Mouse (Mus musculus) hindbrain, embryonic 11.5 days (tissue): ENCODE data around the gene Alcam. TPM values are rescaled to one million over a fixed set of nuclear protein-coding genes. Genes with fewer than 3 reads are reported as not detected.

Experiments used
- ATAC-seq: fragments of 200-750 bp; cut with Nextera tagmentation; 2 replicates; pipeline ENCODE4 v1.8.0; 2017; ENCODE audit warnings: mild to moderate bottlenecking, moderate TSS enrichment, moderate library complexity; ENCODE audit not compliant: low FRiP score
- DNase-seq: peaks from one replicate; pipeline ENCODE4 v3.0.0-alpha.2; 2015; ENCODE audit warnings: low spot score
- H3K27ac ChIP-seq: fragments of 300-500 bp; sonication (generic); 2 replicates; pipeline ENCODE4 v1.5.1; 2014; ENCODE audit warnings: mild to moderate bottlenecking, low read depth, low read length
- H3K27me3 ChIP-seq: fragments of 300-500 bp; sonication (generic); 2 replicates; pipeline ENCODE4 v1.6.1; 2014; ENCODE audit warnings: mild to moderate bottlenecking, low read length, moderate library complexity, mixed read lengths; ENCODE audit not compliant: control insufficient read depth, insufficient read depth
- H3K36me3 ChIP-seq: fragments of 300-500 bp; sonication (generic); 2 replicates; pipeline ENCODE4 v1.6.1; 2014; ENCODE audit warnings: mild to moderate bottlenecking, low read length, moderate library complexity, mixed read lengths; ENCODE audit not compliant: control insufficient read depth, insufficient read depth
- H3K4me1 ChIP-seq: fragments of 300-500 bp; sonication (generic); replicated peaks from 2 replicates; pipeline ENCODE4 v1.6.1; 2014; ENCODE audit warnings: low read length, mixed read lengths; ENCODE audit not compliant: control insufficient read depth, insufficient read depth
- H3K4me2 ChIP-seq: fragments of 300-500 bp; sonication (generic); replicated peaks from 2 replicates; pipeline ENCODE4 v1.6.1; 2014; ENCODE audit warnings: mild to moderate bottlenecking, low read depth, low read length
- H3K4me3 ChIP-seq: fragments of 300-500 bp; sonication (generic); 2 replicates; pipeline ENCODE4 v1.5.1; 2014; ENCODE audit warnings: low read depth, low read length
- H3K9ac ChIP-seq: fragments of 300-500 bp; sonication (generic); 2 replicates; pipeline ENCODE4 v1.6.1; 2014; ENCODE audit warnings: low read depth, low read length
- H3K9me3 ChIP-seq: fragments of 300-500 bp; sonication (generic); 2 replicates; pipeline ENCODE4 v1.6.1; 2016; ENCODE audit warnings: low read length; ENCODE audit not compliant: control insufficient read depth
- WGBS: fragments of 180-500 bp; shearing (Covaris S2); extraction: QIAGEN DNeasy Blood & Tissue Kit; methylation state at CpG from one replicate; pipeline ENCODE4 v1.1.7; 2014; 5-methylcytosine and 5-hydroxymethylcytosine counted together
- polyA plus RNA-seq: library from polyadenylated mRNA; unstranded; fragments of >200 nt; fragmentation: Nextera tagmentation; extraction: Ambion mirVana; gene quantifications from 2 replicates; pipeline ENCODE4 v1.2.1, GENCODE M21; 2014

The Alcam gene
- polyA plus RNA-seq, 1 experiment from 2014 or later = 84.9 TPM

GRCm38 (mm10) chr16:52406072-52406471 lies 47.8 kb downstream of the Alcam start:
- H3K9ac ChIP-seq = no peak overlapping the region
- no peak overlapping the region for H3K4me3 ChIP-seq
- H3K9me3 ChIP-seq = no peaks in the 10 kb centered on the region
- no peak for ATAC-seq
- H3K36me3 ChIP-seq = no peaks in the 10 kb centered on the region
- H3K4me1 ChIP-seq = no peaks in the 10 kb centered on the region
- no peak overlapping the region for H3K27ac ChIP-seq
- WGBS = 96% methylated on average over 3 of the region's 3 CpGs
- no peak for DNase-seq
- H3K4me2 ChIP-seq = no peak overlapping the region
- H3K27me3 ChIP-seq = no peaks in the 10 kb centered on the region

DNA sequence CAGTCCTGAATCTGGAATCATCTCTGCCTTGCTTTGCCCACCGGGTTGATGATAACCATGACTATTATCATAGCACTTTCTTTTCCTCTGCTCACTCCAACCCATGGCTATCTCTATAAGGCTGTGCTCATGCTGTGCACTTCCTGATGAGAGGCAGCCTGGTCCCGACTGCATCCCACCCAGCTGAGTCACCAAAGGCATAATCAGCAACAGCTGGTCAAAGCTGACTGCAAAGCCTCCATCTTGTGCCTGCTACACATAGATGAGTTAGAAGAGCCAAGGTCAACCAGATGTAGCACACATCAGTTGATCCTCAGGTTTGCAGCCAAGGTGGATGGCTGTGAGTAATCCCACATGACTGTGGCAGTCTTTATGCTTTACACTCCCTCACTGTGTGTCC lies 48.6 kb downstream of the Alcam start:
- ATAC-seq (no peak), DNase-seq (no peak)
- Histone ChIP-seq H3K4me3 (no peak overlapping the region), H3K9me3 (no peaks in the 10 kb centered on the region), H3K4me1 (no peaks in the 10 kb centered on the region), H3K36me3 (no peaks in the 10 kb centered on the region), H3K4me2 (no peak overlapping the region), H3K27me3 (no peaks in the 10 kb centered on the region), H3K9ac (no peak overlapping the region), H3K27ac (no peak overlapping the region)
- WGBS = 68% methylated on average over 2 of the region's 2 CpGs

GRCm38 (mm10) chr16:52399112-52399511 lies 54.8 kb downstream of the Alcam start:
- DNase-seq (no peak), ATAC-seq (no peak)
- 84% methylated on average over 3 of the region's 3 CpGs for WGBS
- Histone ChIP-seq H3K4me1 (no peaks in the 10 kb centered on the region), H3K4me3 (no peak overlapping the region), H3K9me3 (no peaks in the 10 kb centered on the region), H3K4me2 (no peak overlapping the region), H3K27ac (no peak overlapping the region), H3K9ac (no peak overlapping the region), H3K36me3 (no peaks in the 10 kb centered on the region), H3K27me3 (no peaks in the 10 kb centered on the region)

- Histone ChIP-seq H3K4me3 (no peak overlapping the region), H3K4me1 (no peaks in the 10 kb centered on the region), H3K9ac (no peak overlapping the region), H3K4me2 (no peak overlapping the region), H3K27ac (no peak overlapping the region), H3K9me3 (no peaks in the 10 kb centered on the region), H3K27me3 (no peaks in the 10 kb centered on the region), H3K36me3 (no peaks in the 10 kb centered on the region)
- no peak for DNase-seq
- ATAC-seq = no peak
- WGBS = 64% methylated on average over 5 of the region's 5 CpGs
These were observed 67.0 kb downstream of the Alcam start for GRCm38 (mm10) chr16:52386781-52387300.

GRCm38 (mm10) chr16:52383456-52384185 lies 70.3 kb downstream of the Alcam start:
- Histone ChIP-seq H3K36me3 (no peaks in the 10 kb centered on the region), H3K9me3 (no peaks in the 10 kb centered on the region), H3K4me3 (no peak overlapping the region), H3K9ac (no peak overlapping the region), H3K4me1 (no peaks in the 10 kb centered on the region), H3K27me3 (no peaks in the 10 kb centered on the region), H3K27ac (no peak overlapping the region), H3K4me2 (no peak overlapping the region)
- ATAC-seq (peak; percentile 60; the same call in 1 of the 2 replicates), DNase-seq (no peak)
- WGBS = 53% methylated on average over 13 of the region's 13 CpGs

GRCm38 (mm10) chr16:52378811-52379597 lies 74.9 kb downstream of the Alcam start:
- H3K27ac ChIP-seq = no peak overlapping the region
- H3K4me3 ChIP-seq = no peak overlapping the region
- no peaks in the 10 kb centered on the region for H3K27me3 ChIP-seq
- H3K4me2 ChIP-seq = no peak overlapping the region
- H3K36me3 ChIP-seq = no peaks in the 10 kb centered on the region
- ATAC-seq = no peak
- 81% methylated on average over 7 of the region's 7 CpGs for WGBS
- H3K9me3 ChIP-seq = no peaks in the 10 kb centered on the region
- H3K4me1 ChIP-seq = no peaks in the 10 kb centered on the region
- no peak overlapping the region for H3K9ac ChIP-seq
- no peak for DNase-seq

DNA sequence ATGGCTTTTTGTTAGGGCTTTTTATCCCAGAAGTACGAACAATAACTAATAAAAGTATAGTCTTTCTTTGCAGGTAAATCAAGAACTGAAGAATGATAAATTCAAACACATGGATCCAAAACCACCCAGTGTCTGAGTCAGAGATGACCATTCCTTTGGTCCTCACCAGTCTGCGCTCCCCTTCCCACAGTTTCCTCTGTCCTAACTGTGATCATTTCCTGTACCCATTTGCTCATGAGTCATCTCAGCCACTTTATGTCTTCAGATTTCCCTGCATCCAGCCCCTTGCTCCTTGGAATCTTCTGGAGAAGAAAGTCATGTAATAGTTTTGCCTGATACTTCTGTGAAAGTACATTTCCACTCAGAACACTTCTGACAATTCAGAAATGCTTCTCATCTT lies 77.0 kb downstream of the Alcam start:
- no peak overlapping the region for H3K4me3 ChIP-seq
- no peaks in the 10 kb centered on the region for H3K27me3 ChIP-seq
- ATAC-seq = no peak
- H3K9ac ChIP-seq = no peak overlapping the region
- H3K9me3 ChIP-seq = no peaks in the 10 kb centered on the region
- H3K27ac ChIP-seq = no peak overlapping the region
- no peaks in the 10 kb centered on the region for H3K36me3 ChIP-seq
- 94% methylated on average over 2 of the region's 2 CpGs for WGBS
- no peaks in the 10 kb centered on the region for H3K4me1 ChIP-seq
- no peak overlapping the region for H3K4me2 ChIP-seq
- no peak for DNase-seq

GRCm38 (mm10) chr16:52371956-52372355 lies 81.9 kb downstream of the Alcam start:
- DNase-seq (no peak), ATAC-seq (no peak)
- Histone ChIP-seq H3K4me2 (no peak overlapping the region), H3K4me1 (no peaks in the 10 kb centered on the region), H3K4me3 (no peak overlapping the region), H3K36me3 (no peaks in the 10 kb centered on the region), H3K27ac (no peak overlapping the region), H3K9me3 (no peaks in the 10 kb centered on the region), H3K9ac (no peak overlapping the region), H3K27me3 (no peaks in the 10 kb centered on the region)
- 94% methylated on average over 2 of the region's 2 CpGs for WGBS
